Mouse (Mus musculus) large intestine, adult 2 months (tissue): ENCODE data around the gene Pard6b. TPM values are rescaled to one million over a fixed set of nuclear protein-coding genes. Genes with fewer than 3 reads are reported as not detected.
A peak's percentile ranks its signal among the peaks of the same experiment; 100 is the strongest.

Source experiments
- DNase-seq: peaks from one replicate; pipeline ENCODE4 v3.0.0-alpha.2; 2012; ENCODE audit warnings: low read depth, low spot score
- WGBS: fragments of 180-500 bp; shearing (Covaris S2); methylation state at CpG from one replicate; pipeline ENCODE4 v1.1.7; 2018; 5-methylcytosine and 5-hydroxymethylcytosine counted together
- polyA plus RNA-seq: library from polyadenylated mRNA; depleted of rRNA; stranded (reverse); fragments of >200 nt; gene quantifications from 2 replicates; pipeline ENCODE4 v1.2.3, GENCODE M21; 2012; rRNA removed

Pard6b gene
- polyA plus RNA-seq, 1 experiment: 16.5 TPM

DNA sequence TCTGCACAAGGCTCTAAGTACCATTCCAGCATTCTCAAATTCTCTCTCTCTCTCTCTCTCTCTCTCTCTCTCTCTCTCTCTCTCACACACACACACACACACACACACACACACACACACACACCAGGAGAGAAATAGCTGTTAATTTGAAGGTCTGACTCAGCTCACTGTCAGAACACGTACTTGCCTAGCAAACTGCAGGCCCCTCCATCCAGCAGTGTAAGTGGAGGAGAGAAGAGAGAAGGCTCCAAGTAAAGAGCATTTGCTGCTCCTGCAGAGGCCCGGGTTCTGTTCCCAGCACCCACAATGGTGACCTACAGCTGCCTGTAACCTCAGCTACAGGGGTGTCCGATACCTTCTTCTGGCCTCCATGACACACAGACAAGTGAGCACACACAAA is 37.7 kb downstream of the Pard6b start:
- 77% methylated on average over 3 of the region's 3 CpGs for WGBS
- no peak for DNase-seq

DNA sequence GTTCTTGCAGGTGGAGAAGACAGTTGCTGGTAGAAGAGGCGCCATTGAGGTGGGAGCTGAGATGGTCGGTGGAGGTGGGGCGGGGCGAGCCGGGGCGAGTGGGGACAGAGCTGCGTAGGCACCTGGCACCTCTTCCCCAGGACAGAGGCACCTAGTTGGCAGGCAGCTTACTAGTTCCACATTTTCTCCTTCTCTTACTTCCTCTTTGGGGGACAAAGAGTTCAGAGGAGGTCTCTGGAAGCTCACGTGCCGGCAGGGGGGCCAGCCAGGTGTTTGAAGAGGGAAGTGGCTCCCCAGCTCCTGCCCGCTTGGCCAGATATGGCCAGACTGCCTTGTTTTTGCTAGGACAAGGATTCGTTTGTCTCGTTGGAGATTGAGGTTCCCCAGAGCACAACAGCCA is 38.3 kb downstream of the Pard6b start:
- DNase-seq: no peak
- 37% methylated on average over 12 of the region's 12 CpGs for WGBS

DNA sequence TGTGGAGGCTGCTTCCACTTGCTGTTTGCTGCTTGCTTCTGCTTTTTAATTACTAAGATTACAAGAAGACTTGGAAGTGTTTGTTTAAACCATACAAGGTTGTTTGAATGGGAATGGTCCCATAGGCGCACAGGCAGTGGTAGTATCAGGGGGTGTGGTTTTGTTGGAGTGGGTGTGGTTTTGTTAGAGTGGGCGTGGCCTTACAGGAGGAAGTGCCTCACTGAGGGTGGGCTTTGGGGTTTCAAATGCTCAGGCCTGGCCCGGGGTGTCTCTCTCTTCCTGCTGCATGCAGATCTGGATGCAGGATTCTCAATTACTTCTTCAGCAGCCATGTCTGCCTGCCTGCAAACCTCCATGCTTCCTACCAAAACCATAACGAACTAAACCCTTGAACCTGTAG is 40.1 kb downstream of the Pard6b start:
- DNase-seq: no peak
- 74% methylated on average over 4 of the region's 4 CpGs for WGBS

DNA sequence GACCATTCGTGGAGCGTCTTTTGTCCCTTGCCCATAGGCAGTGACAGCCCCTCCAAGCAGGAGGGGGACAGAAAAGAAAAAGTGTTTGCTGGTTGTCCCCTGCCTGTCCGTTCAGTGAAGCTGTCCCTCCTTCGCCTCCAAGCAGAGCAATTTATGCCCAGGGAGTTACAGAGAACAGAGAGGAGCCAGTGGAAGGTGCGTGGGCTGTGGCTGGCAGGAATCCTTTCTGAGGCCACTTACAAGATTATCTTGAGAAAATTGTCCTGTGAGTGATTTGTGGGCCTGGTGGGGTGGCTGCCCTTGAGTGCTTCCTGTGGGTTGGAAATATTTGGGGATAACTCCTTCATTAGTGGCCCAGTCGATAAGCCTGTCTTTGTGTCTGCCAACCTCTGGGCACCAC is 42.8 kb downstream of the Pard6b start:
- no peak for DNase-seq
- WGBS: 89% methylated on average over 6 of the region's 6 CpGs

DNA sequence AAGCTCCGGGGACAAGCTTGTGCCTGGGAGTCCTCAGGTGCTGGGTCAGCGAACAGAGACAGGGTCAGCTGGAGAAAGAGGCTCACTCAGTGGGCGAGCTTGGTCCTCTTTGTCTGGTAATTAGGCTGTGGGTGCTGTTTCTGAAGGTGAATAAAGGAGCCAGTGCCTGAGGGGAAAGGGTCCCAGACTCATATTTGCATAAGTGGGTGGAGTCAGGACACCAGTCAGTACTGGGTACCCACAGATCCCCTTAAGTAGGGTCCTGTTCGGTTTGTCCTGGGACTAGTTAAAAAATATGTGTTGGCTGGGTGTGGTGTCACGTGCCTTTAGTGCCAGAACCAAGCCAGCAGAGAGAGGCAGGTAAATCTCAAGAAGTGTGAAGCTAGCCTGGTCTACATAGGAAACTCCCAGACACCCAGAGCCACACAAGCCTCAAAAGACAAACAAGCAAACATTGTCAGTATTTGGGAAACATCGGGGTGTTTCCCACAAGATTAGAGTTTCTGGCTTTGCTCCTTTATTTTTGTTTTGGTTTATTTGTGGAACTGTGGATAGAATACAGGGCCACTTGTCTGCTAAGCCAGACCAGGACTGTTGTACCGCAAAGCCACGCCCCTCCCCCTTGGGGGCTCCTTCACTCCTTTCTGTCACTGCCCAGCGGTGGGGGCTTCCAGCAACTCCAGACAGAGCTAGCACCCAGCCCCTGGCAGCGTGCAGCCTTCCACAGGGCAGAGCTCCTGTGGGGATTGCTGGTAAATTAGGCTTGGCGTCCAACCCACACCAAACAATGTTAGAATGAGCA is 44.7 kb downstream of the Pard6b start:
- no peak for DNase-seq
- 67% methylated on average over 11 of the region's 11 CpGs for WGBS

- WGBS: 76% methylated on average over 14 of the region's 14 CpGs
- DNase-seq: no peak
Observed at GRCm38 (mm10) chr2:168127767-168128166, 47.0 kb downstream of the Pard6b start.

DNA sequence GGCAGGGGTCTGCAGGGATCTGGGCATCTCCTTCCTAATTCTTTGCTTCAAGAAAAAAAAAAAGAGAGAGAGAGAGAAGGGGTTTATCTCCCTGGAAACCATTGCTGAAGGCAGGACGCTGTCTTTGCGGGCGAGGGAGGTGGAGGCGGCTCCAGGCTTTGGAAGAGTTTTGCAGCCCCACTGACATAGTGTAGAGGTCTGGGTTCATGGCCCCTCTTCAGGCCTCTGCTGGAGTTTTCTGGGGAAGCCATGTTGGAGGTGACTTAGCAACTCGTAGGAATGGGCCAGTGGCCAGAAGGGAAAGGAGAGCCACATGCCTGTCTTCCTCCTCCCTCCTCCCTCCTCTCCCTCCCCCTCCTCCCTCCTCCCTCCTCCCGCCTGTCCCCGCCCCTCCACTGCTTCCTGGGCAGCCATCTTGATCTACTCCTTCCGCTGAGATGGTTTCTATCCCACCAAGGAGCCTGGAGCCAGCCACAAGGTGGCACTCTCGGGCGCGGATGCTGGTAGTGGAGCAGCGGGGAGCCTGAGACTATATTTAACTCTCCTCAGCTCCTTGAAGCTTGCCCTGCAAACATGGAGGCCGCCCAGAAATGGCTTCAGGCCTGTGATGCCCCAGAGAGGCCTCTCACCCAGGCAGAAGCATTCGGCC is 47.5 kb downstream of the Pard6b start:
- WGBS: 42% methylated on average over 12 of the region's 14 CpGs
- DNase-seq: peak; percentile 45

DNA sequence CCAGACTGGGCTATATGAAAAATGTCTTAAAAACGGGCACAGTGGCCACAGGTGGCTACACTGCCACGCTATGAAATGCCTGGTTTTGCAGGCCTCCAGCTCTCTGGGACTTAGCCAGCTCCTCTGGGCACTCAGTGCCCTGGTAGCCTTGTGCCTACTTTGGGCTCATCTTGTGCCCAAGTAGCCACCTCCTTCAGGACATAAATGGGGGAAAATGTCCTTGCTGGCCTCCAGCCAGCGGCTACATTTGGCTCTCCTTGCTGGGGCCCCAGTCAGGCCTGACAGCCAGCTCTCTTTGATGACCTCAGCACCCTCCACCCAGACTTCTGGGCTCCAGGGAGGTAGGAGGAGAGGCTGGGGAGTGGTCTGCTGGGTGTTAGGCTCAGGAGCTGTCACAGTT is 49.2 kb downstream of the Pard6b start:
- WGBS: 82% methylated on average over 3 of the region's 3 CpGs
- DNase-seq: no peak

- 78% methylated on average over 15 of the region's 15 CpGs for WGBS
Observed at GRCm38 (mm10) chr2:168137161-168137560, 56.4 kb downstream of the Pard6b start.

DNA sequence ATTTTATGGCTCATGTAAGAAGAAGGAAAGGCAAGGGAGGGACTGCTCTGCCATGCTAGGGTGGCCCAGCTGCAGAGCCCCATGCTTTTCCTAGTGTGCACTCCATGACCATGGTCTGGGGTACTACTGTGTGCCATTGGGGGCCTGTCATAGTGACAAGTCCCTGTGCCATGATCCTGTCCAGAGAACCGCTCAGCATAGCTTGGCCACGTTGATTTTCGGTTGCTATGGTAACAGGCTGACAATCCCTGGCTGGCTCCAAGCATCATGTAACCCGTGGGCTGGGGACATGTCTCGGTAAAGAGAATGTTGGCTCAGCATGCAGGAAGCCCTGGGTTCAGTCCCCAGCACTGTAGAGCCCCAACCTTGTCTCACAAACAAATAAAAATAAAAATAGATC is 63.0 kb downstream of the Pard6b start:
- no peak for DNase-seq
- 47% methylated on average over 5 of the region's 5 CpGs for WGBS

More at GRCm38 (mm10) chr2:168137161-168137560, 56.4 kb downstream of the Pard6b start:
- no peak for DNase-seq

DNA sequence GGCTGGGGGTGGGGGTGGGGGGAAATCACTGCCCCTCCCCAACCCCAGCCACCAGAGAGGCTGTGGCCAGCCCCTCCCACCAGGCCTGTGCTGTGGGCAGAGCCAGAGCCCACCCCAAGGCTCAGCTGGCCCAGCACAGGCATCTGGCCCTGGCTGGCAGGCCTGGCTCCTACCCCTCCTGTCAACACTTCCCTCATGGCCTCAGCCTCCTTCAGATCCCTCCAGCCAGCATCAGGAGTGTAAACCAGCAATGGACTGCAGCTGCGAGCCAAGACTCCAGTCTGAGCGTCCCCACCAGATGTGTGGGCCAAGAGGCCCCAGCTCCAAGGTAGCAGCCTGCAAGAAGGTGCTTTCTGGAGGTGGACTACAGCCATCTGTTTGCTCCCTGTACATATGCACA is 64.6 kb downstream of the Pard6b start:
- WGBS: 86% methylated on average over 2 of the region's 2 CpGs
- no peak for DNase-seq

DNA sequence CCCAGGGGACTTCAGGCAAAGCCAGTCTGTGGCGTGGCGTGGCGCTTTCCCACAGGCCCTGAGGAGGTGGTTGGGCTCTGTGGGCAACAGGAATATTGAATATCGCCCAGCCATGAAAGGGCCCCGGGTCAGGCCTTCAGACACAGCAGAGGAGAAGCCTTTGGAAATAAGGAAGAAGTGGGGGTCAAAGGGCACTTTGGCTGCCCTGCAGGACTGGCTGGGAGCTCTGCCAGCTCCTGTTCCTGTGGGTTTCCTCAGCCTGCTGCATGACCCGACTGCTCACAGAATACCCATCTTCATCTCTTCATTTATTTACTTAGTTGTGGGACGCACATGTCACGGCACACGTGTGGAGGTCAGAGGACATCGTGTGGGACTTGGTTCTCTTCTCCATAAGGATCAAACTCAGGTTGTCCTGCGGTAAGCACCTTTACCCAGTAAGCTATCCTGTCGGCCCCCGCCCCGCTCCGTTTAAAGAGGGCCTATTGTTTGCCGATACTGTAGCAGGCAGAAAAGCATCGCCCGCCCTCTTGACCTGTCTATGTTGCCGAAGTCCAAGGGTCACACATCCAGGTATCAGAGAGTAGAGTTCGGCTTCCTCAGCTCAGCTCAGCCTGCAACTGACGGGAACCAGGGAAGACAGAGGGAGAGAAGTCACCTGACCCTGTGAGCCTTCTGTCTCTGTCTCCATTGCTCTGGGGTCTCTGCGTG is 67.1 kb downstream of the Pard6b start:
- 37% methylated on average over 22 of the region's 22 CpGs for WGBS

GRCm38 (mm10) chr2:168149241-168149640 is 68.4 kb downstream of the Pard6b start:
- 87% methylated on average over 8 of the region's 8 CpGs for WGBS
- DNase-seq: no peak

More for the DNA sequence above, 67.1 kb downstream of the Pard6b start:
- no peak for DNase-seq

Other genes with a start within 250 kb of the Pard6b start
- gene Ptpn1, start 148.9 kb upstream of the Pard6b start, polyA plus RNA-seq: 23.1 and 28.3 TPM in 2 replicates
- 1.9 and 3.3 TPM in 2 replicates for gene Ripor3, start 70.4 kb upstream of the Pard6b start, polyA plus RNA-seq
- 10.5 and 15.0 TPM in 2 replicates for gene Adnp, start 126.1 kb downstream of the Pard6b start, polyA plus RNA-seq
- gene Gm20716, start 149.4 kb downstream of the Pard6b start, polyA plus RNA-seq: 3.6 and 4.5 TPM in 2 replicates
- 14.8 and 19.9 TPM in 2 replicates for gene Dpm1, start 149.6 kb downstream of the Pard6b start, polyA plus RNA-seq
- 8.1 and 11.4 TPM in 2 replicates for gene Mocs3, start 149.6 kb downstream of the Pard6b start, polyA plus RNA-seq
- gene Kcng1, start 200.7 kb downstream of the Pard6b start, polyA plus RNA-seq: 0.35 and 0.58 TPM in 2 replicates